Mouse (Mus musculus) MEL (cell line): ENCODE measurements around the gene Slc5a5. TPM values are rescaled to one million over a fixed set of nuclear protein-coding genes. Genes with fewer than 3 reads are reported as not detected.

Source experiments
- DNase-seq: peaks from one replicate; pipeline ENCODE4 v3.0.0; 2011; ENCODE audit warnings: low read depth, low spot score
- H3K27ac ChIP-seq: 2 replicates; pipeline ENCODE4 v1.5.1; 2012; ENCODE audit warnings: low read depth, mild to moderate bottlenecking, control low read depth, low read length, moderate library complexity; ENCODE audit not compliant: control insufficient read depth
- H3K27me3 ChIP-seq, 2 experiments: fragments of 150-350 bp in 1 of 2; sonication (generic) in 1 of 2; 2 replicates each; pipeline ENCODE4 v1.6.1; 2012; ENCODE audit warnings: low read length in 2 of 2, mild to moderate bottlenecking in 2 of 2, improper control_type of control experiment in 1 of 2, moderate library complexity in 1 of 2; ENCODE audit not compliant: insufficient read depth in 2 of 2, control insufficient read depth in 1 of 2
- H3K36me3 ChIP-seq, 2 experiments: 2 replicates each; pipeline ENCODE4 v1.6.1; 2012 to 2014; ENCODE audit warnings: low read length in 2 of 2, improper control_type of control experiment in 1 of 2, inconsistent platforms in 1 of 2, mild to moderate bottlenecking in 1 of 2; ENCODE audit not compliant: insufficient read depth in 2 of 2, control insufficient read depth in 1 of 2
- H3K4me1 ChIP-seq, 2 experiments: fragments of 150-350 bp in 1 of 2; sonication (generic) in 1 of 2; 2 replicates each; pipeline ENCODE4 v1.6.1; 2012; ENCODE audit warnings: low read length in 2 of 2, improper control_type of control experiment in 1 of 2, mild to moderate bottlenecking in 1 of 2; ENCODE audit not compliant: insufficient read depth in 2 of 2, control insufficient read depth in 1 of 2
- H3K4me3 ChIP-seq, 2 experiments: fragments of 150-350 bp in 1 of 2; sonication (generic) in 1 of 2; 2 replicates each; pipeline ENCODE4 v1.5.1; 2012; ENCODE audit warnings: low read depth in 2 of 2, low read length in 2 of 2, mild to moderate bottlenecking in 2 of 2, moderate library complexity in 2 of 2, control low read depth in 1 of 2, improper control_type of control experiment in 1 of 2; ENCODE audit not compliant: control insufficient read depth in 1 of 2, insufficient read depth in 1 of 2
- H3K79me2 ChIP-seq: 2 replicates; pipeline ENCODE4 v1.6.1; 2012; ENCODE audit warnings: mild to moderate bottlenecking, low read length, moderate library complexity; ENCODE audit not compliant: control insufficient read depth, poor library complexity, insufficient read depth
- H3K9ac ChIP-seq: 2 replicates; pipeline ENCODE4 v1.6.1; 2012; ENCODE audit warnings: low read depth, mild to moderate bottlenecking, control low read depth, low read length, moderate library complexity; ENCODE audit not compliant: control insufficient read depth, poor library complexity, severe bottlenecking
- H3K9me3 ChIP-seq: fragments of 150-350 bp; sonication (generic); replicated peaks from 2 replicates; pipeline ENCODE4 v1.6.1; 2012; ENCODE audit warnings: mild to moderate bottlenecking, low read length, improper control_type of control experiment, moderate library complexity; ENCODE audit not compliant: insufficient read depth
- CHD1 ChIP-seq: IDR thresholded peaks from 2 replicates; pipeline ENCODE4 v1.6.1; 2012; ENCODE audit warnings: low read depth, mild to moderate bottlenecking, inconsistent platforms, low read length, improper control_type of control experiment
- E2F4 ChIP-seq: IDR thresholded peaks from 2 replicates; pipeline ENCODE4 v1.6.1; 2011; ENCODE audit warnings: low read depth, low read length, improper control_type of control experiment, borderline replicate concordance
- EP300 ChIP-seq, 2 experiments: IDR thresholded peaks; 2 replicates each; pipeline ENCODE4 v1.6.1; 2011; ENCODE audit warnings: improper control_type of control experiment in 2 of 2, low read length in 2 of 2, low read depth in 1 of 2, mild to moderate bottlenecking in 1 of 2
- HCFC1 ChIP-seq: IDR thresholded peaks from 2 replicates; pipeline ENCODE4 v1.6.1; 2012; ENCODE audit warnings: low read depth, mild to moderate bottlenecking, inconsistent platforms, low read length, improper control_type of control experiment, moderate library complexity
- JUND ChIP-seq: IDR thresholded peaks from 2 replicates; pipeline ENCODE4 v1.6.1; 2011; ENCODE audit warnings: low read depth, mild to moderate bottlenecking, improper control_type of control experiment, low read length
- MYB ChIP-seq: IDR thresholded peaks from 2 replicates; pipeline ENCODE4 v1.6.1; 2011; ENCODE audit warnings: mild to moderate bottlenecking, low read depth, low read length, improper control_type of control experiment
- MYC ChIP-seq: IDR thresholded peaks from 2 replicates; pipeline ENCODE4 v1.6.1; 2011; ENCODE audit warnings: low read depth, mild to moderate bottlenecking, low read length, improper control_type of control experiment, moderate library complexity
- NELFE ChIP-seq: IDR thresholded peaks from 2 replicates; pipeline ENCODE4 v1.6.1; 2011; ENCODE audit warnings: low read depth, low read length, improper control_type of control experiment
- POLR2A ChIP-seq, 2 experiments: IDR thresholded peaks; 2 replicates each; pipeline ENCODE4 v1.6.1; 2011 to 2012; ENCODE audit warnings: low read length in 2 of 2, mild to moderate bottlenecking in 2 of 2, control low read depth in 1 of 2, improper control_type of control experiment in 1 of 2, low read depth in 1 of 2, moderate library complexity in 1 of 2; ENCODE audit not compliant: control insufficient read depth in 1 of 2, insufficient read depth in 1 of 2, poor library complexity in 1 of 2
- POLR2AphosphoS2 ChIP-seq: IDR thresholded peaks from 2 replicates; pipeline ENCODE4 v1.6.1; 2011; ENCODE audit warnings: low read length, improper control_type of control experiment
- RCOR1 ChIP-seq: IDR thresholded peaks from 2 replicates; pipeline ENCODE4 v1.6.1; 2012; ENCODE audit warnings: low read depth, mild to moderate bottlenecking, inconsistent platforms, low read length, improper control_type of control experiment
- SMC3 ChIP-seq: IDR thresholded peaks from 2 replicates; pipeline ENCODE4 v1.6.1; 2011; ENCODE audit warnings: low read depth, low read length, improper control_type of control experiment
- TAL1 ChIP-seq: IDR thresholded peaks from 2 replicates; pipeline ENCODE4 v1.6.1; 2012; ENCODE audit warnings: mild to moderate bottlenecking, inconsistent platforms, low read length, moderate library complexity, mixed read lengths
- TCF12 ChIP-seq: IDR thresholded peaks from 2 replicates; pipeline ENCODE4 v1.6.1; 2014; ENCODE audit warnings: low read depth, mild to moderate bottlenecking, inconsistent platforms, low read length, improper control_type of control experiment, moderate library complexity
- ZC3H11A ChIP-seq: IDR thresholded peaks from 2 replicates; pipeline ENCODE4 v1.6.1; 2012; ENCODE audit warnings: low read depth, mild to moderate bottlenecking, inconsistent platforms, low read length, improper control_type of control experiment
- ZKSCAN1 ChIP-seq: IDR thresholded peaks from 2 replicates; pipeline ENCODE4 v1.6.1; 2012; ENCODE audit warnings: low read depth, mild to moderate bottlenecking, inconsistent platforms, low read length, improper control_type of control experiment, moderate library complexity
- polyA plus RNA-seq, 2 experiments: library from polyadenylated mRNA; stranded (reverse) in 1 of 2; unstranded in 1 of 2; fragments of >175 nt in 1 of 2; fragments of >200 nt in 1 of 2; gene quantifications; 2 replicates each; pipeline versions ENCODE4 v1.2.1 to v1.2.4; 2012; ENCODE audit warnings: low replicate concordance in 2 of 2, low read depth in 1 of 2; ENCODE audit not compliant: insufficient read length in 2 of 2, insufficient read depth in 1 of 2, missing spikeins in 1 of 2
- total RNA-seq: library from RNA; depleted of rRNA; stranded (reverse); fragments of 300-350 nt; gene quantifications from 2 replicates; pipeline ENCODE4 v1.2.3, GENCODE M21; 2012

Slc5a5 gene
- total and polyA plus RNA-seq, 3 experiments, result 0.12 to 0.36 TPM; not detected in 1

GRCm38 (mm10) chr8:70841147-70842072 is 51.1 kb downstream of the Slc5a5 start (continued):
- TF ChIP-seq POLR2A (IDR thresholded peaks at IDR 0.05; ENCODE audit: control insufficient read depth in 1 of 2, insufficient read depth in 1 of 2, low read depth in 1 of 2, low read length in 2 of 2, poor library complexity in 1 of 2) (no peak), JUND (no peak), EP300 (IDR thresholded peaks at IDR 0.05; ENCODE audit: low read depth in 1 of 2, low read length in 2 of 2) (no peak), SMC3 (peak; percentile 69), POLR2AphosphoS2 (no peak), E2F4 (no peak), ZKSCAN1 (no peak), NELFE (peak; percentile 21; the same call in 1 of the 2 replicates), MYC (no peak), TCF12 (no peak), ZC3H11A (peak; percentile 46), MYB (no peak), TAL1 (no peak), HCFC1 (peak; percentile 58; the same call in 1 of the 2 replicates)

DNA sequence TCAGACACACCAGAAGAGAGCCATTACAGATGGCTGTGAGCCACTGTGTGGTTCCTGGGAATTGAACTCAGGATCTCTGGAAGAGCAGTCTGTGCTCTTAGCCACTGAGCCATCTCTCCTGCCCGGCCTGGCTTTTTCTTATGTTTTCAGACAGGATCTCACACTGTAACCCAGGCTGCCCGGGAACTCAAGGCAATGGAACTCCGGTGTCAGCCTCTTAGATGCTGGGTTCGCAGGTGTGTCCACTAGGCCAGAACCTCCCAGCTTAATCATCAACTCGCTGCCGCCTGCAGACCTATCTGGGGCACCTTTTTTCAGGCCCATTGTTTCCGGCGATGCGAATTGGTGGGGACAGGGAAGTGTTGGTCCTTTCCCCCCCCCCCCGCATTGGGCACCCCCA is 52.0 kb downstream of the Slc5a5 start:
- Histone ChIP-seq H3K4me3 (no peak overlapping the region), H3K27ac (peak overlapping the region; percentile 85), H3K79me2 (no peaks in the 10 kb centered on the region; the same call in 1 of the 2 replicates), H3K9me3 (no peaks in the 10 kb centered on the region), H3K4me1 (peaks cover 0 to 7% of the 10 kb centered on the region in 2 experiments; a peak in 1 of 4 replicates), H3K36me3 (peaks cover 0 to 11% of the 10 kb centered on the region in 2 experiments; a peak in 2 of 4 replicates), H3K27me3 (no peaks in the 10 kb centered on the region), H3K9ac (peak overlapping the region; percentile 3; the same call in 1 of the 2 replicates)
- DNase-seq, result no peak
- TF ChIP-seq RCOR1 (no peak), CHD1 (0 out of 2 replicates have a peak, but pooled peaks have one; percentile 41)
